Mouse (Mus musculus) inflammation-experienced regulatory T-cells, adult 6 months (primary cell): Measurements from ENCODE around the gene Tkfc. TPM values are rescaled to one million over a fixed set of nuclear protein-coding genes. Genes with fewer than 3 reads are reported as not detected.
"Not testable (repeated sequence)": the region's sequence is repeated elsewhere in the genome, so short reads cannot be mapped to it uniquely, and the experiment has no call there.

ENCODE experiments used
- ATAC-seq: one replicate; pipeline ENCODE4 v1.8.0; 2017
- polyA plus RNA-seq, 3 experiments: library from polyadenylated mRNA; unstranded; fragments of 100-300 nt; shearing (Covaris generic); gene quantifications; one replicate each; pipeline ENCODE4 v1.2.1; 2017

Gene Tkfc
- polyA plus RNA-seq, 3 experiments from 2014 or later: 8.4 to 10.7 (median 9.5) TPM

GRCm38 (mm10) chr19:10587231-10587630 lies 18.2 kb downstream of the Tkfc start:
- no peak for ATAC-seq

GRCm38 (mm10) chr19:10585112-10585511 lies 20.3 kb downstream of the Tkfc start:
- no peak for ATAC-seq

- ATAC-seq: no peak
Observed at GRCm38 (mm10) chr19:10583550-10584146, 21.8 kb downstream of the Tkfc start.

- ATAC-seq: no peak
Observed at GRCm38 (mm10) chr19:10581984-10582383, 23.5 kb downstream of the Tkfc start.

- no peak for ATAC-seq
Observed at GRCm38 (mm10) chr19:10580761-10581160, 24.7 kb downstream of the Tkfc start.

GRCm38 (mm10) chr19:10580102-10580501 lies 25.4 kb downstream of the Tkfc start:
- no peak for ATAC-seq

- peak; percentile 90 for ATAC-seq
Observed at GRCm38 (mm10) chr19:10576690-10577561, 28.5 kb downstream of the Tkfc start, which contains the start of the genes Cyb561a3 and Tmem138. Gene Cyb561a3, plus strand, starts transcription at chr19:10577172. Gene Tmem138, minus strand, starts transcription at chr19:10577362.

- no peak for ATAC-seq
Observed at GRCm38 (mm10) chr19:10569627-10570026, 35.8 kb downstream of the Tkfc start.

GRCm38 (mm10) chr19:10565217-10565616 lies 40.2 kb downstream of the Tkfc start:
- no peak for ATAC-seq

- no peak for ATAC-seq
Observed at GRCm38 (mm10) chr19:10564278-10564677, 41.2 kb downstream of the Tkfc start.

- ATAC-seq: no peak
Observed at GRCm38 (mm10) chr19:10562351-10562750, 43.1 kb downstream of the Tkfc start.

- no peak for ATAC-seq
Observed at GRCm38 (mm10) chr19:10561558-10562314, 43.7 kb downstream of the Tkfc start.

GRCm38 (mm10) chr19:10560108-10560507 lies 45.3 kb downstream of the Tkfc start:
- no peak for ATAC-seq

GRCm38 (mm10) chr19:10557837-10558375 lies 47.5 kb downstream of the Tkfc start:
- ATAC-seq: not testable (repeated sequence)

GRCm38 (mm10) chr19:10557430-10557829 lies 48.0 kb downstream of the Tkfc start:
- no peak for ATAC-seq

GRCm38 (mm10) chr19:10557001-10557400 lies 48.5 kb downstream of the Tkfc start:
- no peak for ATAC-seq

GRCm38 (mm10) chr19:10555624-10556510 lies 49.6 kb downstream of the Tkfc start, which contains the start of gene Tmem216:
Gene Tmem216, minus strand, starts transcription at chr19:10556238.
- peak; percentile 99 for ATAC-seq

- no peak for ATAC-seq
Observed at GRCm38 (mm10) chr19:10539454-10539853, 66.0 kb downstream of the Tkfc start.
